Mouse (Mus musculus) hindbrain, embryonic 14.5 days (tissue): ENCODE measurements at regions not wholly inside any gene's neighbourhood (a gene's known extent, or its start where the extent isn't known, plus 50 kb on each side); places are given as distances from the start of the nearest gene placed in this dataset.
A peak's percentile ranks its signal among the peaks of the same experiment; 100 is the strongest.

Source experiments
- ATAC-seq: fragments of 200-750 bp; cut with Nextera tagmentation; 2 replicates; pipeline ENCODE4 v1.8.0; 2017; ENCODE audit warnings: moderate number of reproducible peaks, mild to moderate bottlenecking, moderate TSS enrichment, moderate library complexity; ENCODE audit not compliant: low FRiP score
- DNase-seq: peaks from one replicate; pipeline ENCODE4 v3.0.0-alpha.2; 2015; ENCODE audit warnings: low spot score
- H3K27ac ChIP-seq: fragments of 300-500 bp; sonication (generic); 2 replicates; pipeline ENCODE4 v1.5.1; 2014; ENCODE audit warnings: mild to moderate bottlenecking, moderate library complexity
- H3K27me3 ChIP-seq: fragments of 300-500 bp; sonication (generic); 2 replicates; pipeline ENCODE4 v1.6.1; 2014; ENCODE audit warnings: mild to moderate bottlenecking, low read length, mixed read lengths; ENCODE audit not compliant: control insufficient read depth, insufficient read depth
- H3K36me3 ChIP-seq: fragments of 300-500 bp; sonication (generic); replicated peaks from 2 replicates; pipeline ENCODE4 v1.6.1; 2014; ENCODE audit not compliant: control insufficient read depth, insufficient read depth
- H3K4me1 ChIP-seq: fragments of 300-500 bp; sonication (generic); replicated peaks from 2 replicates; pipeline ENCODE4 v1.6.1; 2014; ENCODE audit warnings: antibody characterized with exemption, low read length, mixed read lengths; ENCODE audit not compliant: control insufficient read depth, insufficient read depth
- H3K4me2 ChIP-seq: fragments of 300-500 bp; sonication (generic); replicated peaks from 2 replicates; pipeline ENCODE4 v1.6.1; 2014; ENCODE audit warnings: mild to moderate bottlenecking, moderate library complexity
- H3K4me3 ChIP-seq: fragments of 300-500 bp; sonication (generic); replicated peaks from 2 replicates; pipeline ENCODE4 v1.5.1; 2014; ENCODE audit warnings: mild to moderate bottlenecking, low read length
- H3K9ac ChIP-seq: fragments of 300-500 bp; sonication (generic); 2 replicates; pipeline ENCODE4 v1.6.1; 2014
- H3K9me3 ChIP-seq: fragments of 300-500 bp; sonication (generic); 2 replicates; pipeline ENCODE4 v1.6.1; 2016; ENCODE audit warnings: low read length; ENCODE audit not compliant: control insufficient read depth
- WGBS: fragments of 180-500 bp; shearing (Covaris S2); extraction: QIAGEN DNeasy Blood & Tissue Kit; methylation state at CpG from one replicate; pipeline ENCODE4 v1.1.7; 2014; 5-methylcytosine and 5-hydroxymethylcytosine counted together

GRCm38 (mm10) chr12:79916896-79917633 is 195.7 kb downstream of the Zfp36l1 start:
- H3K36me3 ChIP-seq: no peaks in the 10 kb centered on the region
- 72% methylated on average over 5 of the region's 5 CpGs for WGBS
- H3K27me3 ChIP-seq: no peaks in the 10 kb centered on the region
- H3K4me3 ChIP-seq: no peak overlapping the region
- ATAC-seq (no peak), DNase-seq (no peak)
- H3K9ac ChIP-seq: no peak overlapping the region
- H3K4me2 ChIP-seq: no peak overlapping the region
- H3K9me3 ChIP-seq: no peaks in the 10 kb centered on the region
- no peak overlapping the region for H3K27ac ChIP-seq
- peaks cover 8% of the 10 kb centered on the region for H3K4me1 ChIP-seq

- H3K4me2 ChIP-seq: no peak overlapping the region
- no peaks in the 10 kb centered on the region for H3K27me3 ChIP-seq
- H3K27ac ChIP-seq: no peak overlapping the region
- 76% methylated on average over 6 of the region's 6 CpGs for WGBS
- no peak overlapping the region for H3K9ac ChIP-seq
- H3K4me1 ChIP-seq: peaks cover 3% of the 10 kb centered on the region; the same call in 1 of the 2 replicates
- ATAC-seq (no peak), DNase-seq (no peak)
- H3K4me3 ChIP-seq: no peak overlapping the region
- H3K36me3 ChIP-seq: no peaks in the 10 kb centered on the region
- H3K9me3 ChIP-seq: no peaks in the 10 kb centered on the region
Observed at GRCm38 (mm10) chr12:79913898-79914297, 198.9 kb downstream of the Zfp36l1 start.

GRCm38 (mm10) chr12:79912281-79913063 is 200.3 kb downstream of the Zfp36l1 start:
- no peak overlapping the region for H3K4me2 ChIP-seq
- H3K27ac ChIP-seq: no peak overlapping the region
- 88% methylated on average over 10 of the region's 10 CpGs for WGBS
- ATAC-seq (no peak), DNase-seq (no peak)
- no peaks in the 10 kb centered on the region for H3K27me3 ChIP-seq
- H3K9me3 ChIP-seq: no peaks in the 10 kb centered on the region
- peaks cover 3% of the 10 kb centered on the region; the same call in 1 of the 2 replicates for H3K4me1 ChIP-seq
- no peak overlapping the region for H3K9ac ChIP-seq
- H3K4me3 ChIP-seq: no peak overlapping the region
- H3K36me3 ChIP-seq: no peaks in the 10 kb centered on the region

- no peaks in the 10 kb centered on the region for H3K36me3 ChIP-seq
- H3K9me3 ChIP-seq: no peaks in the 10 kb centered on the region
- peak; percentile 65 for DNase-seq
- H3K4me2 ChIP-seq: no peak overlapping the region
- H3K27me3 ChIP-seq: no peaks in the 10 kb centered on the region
- H3K27ac ChIP-seq: peak overlapping the region; percentile 59
- no peak overlapping the region for H3K4me3 ChIP-seq
- WGBS: 6% methylated on average over 15 of the region's 15 CpGs
- peaks cover 3% of the 10 kb centered on the region; the same call in 1 of the 2 replicates for H3K4me1 ChIP-seq
- peak; percentile 85 for ATAC-seq
- no peak overlapping the region for H3K9ac ChIP-seq
Observed at GRCm38 (mm10) chr12:79910884-79911759, 201.7 kb downstream of the Zfp36l1 start.

GRCm38 (mm10) chr12:79907583-79907982 is 205.2 kb downstream of the Zfp36l1 start:
- H3K4me1 ChIP-seq: peaks cover 7% of the 10 kb centered on the region; the same call in 1 of the 2 replicates
- no peaks in the 10 kb centered on the region for H3K27me3 ChIP-seq
- no peak overlapping the region for H3K4me2 ChIP-seq
- 47% methylated on average over 5 of the region's 5 CpGs for WGBS
- DNase-seq (no peak), ATAC-seq (no peak)
- H3K27ac ChIP-seq: no peak overlapping the region
- no peak overlapping the region for H3K9ac ChIP-seq
- H3K4me3 ChIP-seq: no peak overlapping the region
- H3K9me3 ChIP-seq: no peaks in the 10 kb centered on the region
- H3K36me3 ChIP-seq: no peaks in the 10 kb centered on the region

- Histone ChIP-seq H3K4me2 (no peak overlapping the region), H3K9ac (no peak overlapping the region), H3K9me3 (no peaks in the 10 kb centered on the region), H3K27ac (peak overlapping the region; percentile 57), H3K36me3 (no peaks in the 10 kb centered on the region), H3K4me3 (no peak overlapping the region), H3K4me1 (peaks cover 7% of the 10 kb centered on the region; the same call in 1 of the 2 replicates), H3K27me3 (no peaks in the 10 kb centered on the region)
- DNase-seq: no peak
- WGBS: 90% methylated on average over 10 of the region's 10 CpGs
- ATAC-seq: no peak
Observed at GRCm38 (mm10) chr12:79906738-79907365, 206.0 kb downstream of the Zfp36l1 start.

- no peaks in the 10 kb centered on the region for H3K27me3 ChIP-seq
- ATAC-seq (no peak), DNase-seq (no peak)
- 69% methylated on average over 10 of the region's 10 CpGs for WGBS
- no peaks in the 10 kb centered on the region for H3K36me3 ChIP-seq
- no peaks in the 10 kb centered on the region for H3K9me3 ChIP-seq
- no peak overlapping the region for H3K9ac ChIP-seq
- H3K4me1 ChIP-seq: peaks cover 6% of the 10 kb centered on the region; the same call in 1 of the 2 replicates
- no peak overlapping the region for H3K4me3 ChIP-seq
- no peak overlapping the region for H3K4me2 ChIP-seq
- peak overlapping the region; percentile 57 for H3K27ac ChIP-seq
Observed at GRCm38 (mm10) chr12:79905828-79906737, 206.7 kb downstream of the Zfp36l1 start.

- H3K27ac ChIP-seq: peak overlapping the region; percentile 53
- H3K4me2 ChIP-seq: no peak overlapping the region
- peaks cover 3% of the 10 kb centered on the region; the same call in 1 of the 2 replicates for H3K4me1 ChIP-seq
- no peaks in the 10 kb centered on the region for H3K27me3 ChIP-seq
- DNase-seq (no peak), ATAC-seq (no peak)
- no peaks in the 10 kb centered on the region for H3K9me3 ChIP-seq
- H3K4me3 ChIP-seq: no peak overlapping the region
- H3K36me3 ChIP-seq: no peaks in the 10 kb centered on the region
- H3K9ac ChIP-seq: no peak overlapping the region
- WGBS: 80% methylated on average over 2 of the region's 2 CpGs
Observed at GRCm38 (mm10) chr12:79904913-79905549, 207.8 kb downstream of the Zfp36l1 start.
